Mouse (Mus musculus) A20 (cell line): ENCODE data around the gene Gm20388.

Source experiments
- DNase-seq: peaks from one replicate; pipeline ENCODE4 v3.0.0-alpha.2; 2011; ENCODE audit warnings: low read depth, low spot score

Gene Gm20388

GRCm38 (mm10) chr8:120588908-120589771 is 678.5 kb downstream of the Gm20388 start, which contains the start of gene Gins2:
Gene Gins2 (minus strand): TSS chr8:120589304.
- DNase-seq: peak; percentile 100

- DNase-seq: peak; percentile 35
Measured at GRCm38 (mm10) chr8:120589921-120590320, 679.3 kb downstream of the Gm20388 start.

GRCm38 (mm10) chr8:120591587-120592292 is 681.1 kb downstream of the Gm20388 start:
- no peak for DNase-seq

- DNase-seq: peak; percentile 52
Measured at GRCm38 (mm10) chr8:120594571-120594970, 683.9 kb downstream of the Gm20388 start.

- peak; percentile 80 for DNase-seq
Measured at GRCm38 (mm10) chr8:120595963-120596362, 685.3 kb downstream of the Gm20388 start.

- no peak for DNase-seq
Measured at GRCm38 (mm10) chr8:120598579-120598978, 687.9 kb downstream of the Gm20388 start.

- DNase-seq: peak; percentile 74
Measured at GRCm38 (mm10) chr8:120599504-120599903, 688.9 kb downstream of the Gm20388 start.

- no peak for DNase-seq
Measured at GRCm38 (mm10) chr8:120602672-120603071, 692.0 kb downstream of the Gm20388 start.

- DNase-seq: no peak
Measured at GRCm38 (mm10) chr8:120607460-120607859, 696.8 kb downstream of the Gm20388 start.

GRCm38 (mm10) chr8:120607885-120608284 is 697.2 kb downstream of the Gm20388 start:
- DNase-seq: peak; percentile 82

GRCm38 (mm10) chr8:120610824-120611223 is 700.2 kb downstream of the Gm20388 start:
- no peak for DNase-seq

GRCm38 (mm10) chr8:120614491-120614890 is 703.9 kb downstream of the Gm20388 start:
- no peak for DNase-seq

GRCm38 (mm10) chr8:120616663-120617626 is 706.3 kb downstream of the Gm20388 start:
- DNase-seq: no peak

GRCm38 (mm10) chr8:120618110-120618509 is 707.5 kb downstream of the Gm20388 start:
- DNase-seq: peak; percentile 69

GRCm38 (mm10) chr8:120619235-120620180 is 708.9 kb downstream of the Gm20388 start:
- peak; percentile 17 for DNase-seq

GRCm38 (mm10) chr8:120620441-120620840 is 709.8 kb downstream of the Gm20388 start:
- DNase-seq: no peak

- DNase-seq: no peak
Measured at GRCm38 (mm10) chr8:120622161-120622560, 711.5 kb downstream of the Gm20388 start.

- no peak for DNase-seq
Measured at GRCm38 (mm10) chr8:120623608-120624007, 713.0 kb downstream of the Gm20388 start.

- no peak for DNase-seq
Measured at GRCm38 (mm10) chr8:120626461-120626860, 715.8 kb downstream of the Gm20388 start.

GRCm38 (mm10) chr8:120627298-120627697 is 716.7 kb downstream of the Gm20388 start:
- DNase-seq: no peak
